Mouse (Mus musculus): ENCODE data around the gene Tenm4. TPM values are rescaled to one million over a fixed set of nuclear protein-coding genes. Genes with fewer than 3 reads are reported as not detected.

The Tenm4 gene
- polyA plus RNA-seq, 2 experiments from 2014 or later, result 0.45 TPM; not detected in 1

DNA sequence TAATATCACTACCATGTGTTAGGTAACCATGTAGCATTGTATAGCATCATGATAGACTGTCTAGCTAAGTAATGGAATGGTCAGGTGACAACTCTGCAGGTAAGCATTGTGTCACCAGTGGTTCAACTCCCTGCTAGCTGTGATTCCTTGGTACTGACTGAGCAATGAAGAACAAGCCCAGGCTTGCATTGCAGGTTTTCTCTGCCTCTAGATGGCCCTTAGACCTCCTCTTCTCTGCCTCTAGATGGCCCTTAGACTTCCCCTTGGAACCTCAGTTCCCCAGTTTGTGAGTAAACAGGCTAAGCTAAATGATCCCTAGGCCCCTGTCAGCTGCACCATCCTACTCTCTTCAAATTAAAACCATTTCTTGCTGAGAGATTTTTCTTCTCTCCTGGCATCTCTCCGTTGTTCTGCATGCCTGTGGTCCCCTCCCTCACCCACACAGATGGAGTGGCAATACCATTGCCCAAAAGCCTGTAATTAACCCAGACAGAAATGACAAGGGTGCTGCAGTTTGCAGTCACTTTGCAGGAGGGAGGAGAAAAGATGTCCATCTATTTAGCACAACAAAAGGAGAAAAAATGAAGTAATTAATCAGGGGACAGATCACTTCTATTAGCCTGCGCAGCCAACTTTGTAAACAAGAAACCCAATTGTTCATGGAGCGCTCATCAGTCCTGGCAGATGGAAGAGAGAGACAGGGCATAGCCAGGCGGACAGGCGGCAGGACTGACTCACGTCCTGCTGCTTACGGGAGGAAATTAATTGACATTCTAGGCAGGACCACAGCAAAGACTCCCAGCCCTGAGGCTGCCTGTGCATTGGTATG lies 694.1 kb downstream of the Tenm4 start:
- no peak for ATAC-seq

DNA sequence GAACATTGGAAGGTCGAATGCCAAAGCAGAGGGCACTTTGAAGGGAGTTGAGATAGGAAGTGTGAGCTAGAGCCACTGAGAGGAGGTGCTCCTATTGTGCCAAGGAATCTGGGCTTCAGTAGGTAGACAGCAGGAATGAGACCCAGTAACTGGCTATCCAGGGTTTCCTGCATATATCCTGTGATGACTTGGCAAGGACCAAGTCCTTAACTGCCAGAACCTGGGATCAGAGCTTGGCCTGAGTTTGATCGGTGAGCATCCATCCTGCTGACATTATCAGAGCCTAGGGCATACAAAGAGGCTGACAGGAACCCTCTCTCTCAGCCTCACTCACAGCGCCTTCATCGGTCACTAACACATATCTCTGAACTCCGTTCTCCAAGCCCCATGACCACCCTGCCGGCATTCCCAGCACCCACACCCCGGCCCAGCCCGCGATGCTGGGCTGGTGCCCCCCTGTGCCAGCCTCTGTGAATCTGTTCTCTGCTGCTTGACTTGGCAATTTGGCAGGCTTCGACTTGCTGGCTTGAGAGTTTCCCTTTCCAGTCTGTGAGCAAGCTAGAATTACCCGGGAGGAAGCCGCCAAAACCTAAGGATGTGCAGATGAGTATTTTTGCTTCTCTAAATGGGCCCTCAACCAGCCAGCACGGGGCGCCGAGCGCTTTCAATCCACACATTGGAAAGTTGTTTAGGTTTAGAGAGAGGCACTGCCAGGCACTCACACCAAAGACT lies 698.2 kb downstream of the Tenm4 start:
- ATAC-seq, result no peak

DNA sequence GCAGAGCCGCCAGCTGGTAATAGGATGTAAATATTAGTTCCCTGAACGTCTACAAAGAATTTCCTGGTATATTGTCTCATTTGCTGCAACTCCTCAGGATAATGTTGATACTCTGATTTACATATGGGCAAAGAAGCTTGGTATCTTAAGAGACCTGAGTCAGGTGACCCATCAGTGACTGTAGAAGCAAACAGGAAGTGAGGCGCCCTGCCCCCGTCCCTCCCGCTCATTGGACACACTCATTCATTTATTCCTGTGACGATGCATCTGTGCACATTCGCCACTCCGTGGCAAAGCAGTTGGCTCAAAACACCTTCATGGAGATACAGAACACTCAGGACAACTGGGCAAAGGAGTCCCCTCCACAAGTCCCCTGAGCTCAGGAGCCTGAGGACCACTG lies 699.4 kb downstream of the Tenm4 start:
- ATAC-seq, result no peak

DNA sequence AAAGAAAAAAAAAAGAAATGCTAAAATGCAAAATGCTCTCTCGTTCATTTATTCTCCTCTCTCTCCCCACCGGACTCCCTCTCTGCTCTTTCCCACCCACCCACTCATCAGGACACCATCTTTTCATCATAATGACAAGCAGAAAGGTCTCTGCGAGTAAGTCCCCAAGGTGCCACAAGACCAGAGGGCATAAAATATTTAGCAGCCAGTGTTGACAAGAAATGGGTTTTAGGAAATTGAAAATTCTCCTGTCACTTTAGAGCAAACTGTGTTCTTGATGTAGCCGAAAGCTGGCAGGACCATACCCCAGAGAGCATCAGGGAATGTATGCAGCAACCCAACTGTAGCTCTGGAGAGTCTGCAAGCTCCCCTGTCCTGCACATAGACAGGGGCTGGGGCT lies 700.0 kb downstream of the Tenm4 start:
- no peak for ATAC-seq

DNA sequence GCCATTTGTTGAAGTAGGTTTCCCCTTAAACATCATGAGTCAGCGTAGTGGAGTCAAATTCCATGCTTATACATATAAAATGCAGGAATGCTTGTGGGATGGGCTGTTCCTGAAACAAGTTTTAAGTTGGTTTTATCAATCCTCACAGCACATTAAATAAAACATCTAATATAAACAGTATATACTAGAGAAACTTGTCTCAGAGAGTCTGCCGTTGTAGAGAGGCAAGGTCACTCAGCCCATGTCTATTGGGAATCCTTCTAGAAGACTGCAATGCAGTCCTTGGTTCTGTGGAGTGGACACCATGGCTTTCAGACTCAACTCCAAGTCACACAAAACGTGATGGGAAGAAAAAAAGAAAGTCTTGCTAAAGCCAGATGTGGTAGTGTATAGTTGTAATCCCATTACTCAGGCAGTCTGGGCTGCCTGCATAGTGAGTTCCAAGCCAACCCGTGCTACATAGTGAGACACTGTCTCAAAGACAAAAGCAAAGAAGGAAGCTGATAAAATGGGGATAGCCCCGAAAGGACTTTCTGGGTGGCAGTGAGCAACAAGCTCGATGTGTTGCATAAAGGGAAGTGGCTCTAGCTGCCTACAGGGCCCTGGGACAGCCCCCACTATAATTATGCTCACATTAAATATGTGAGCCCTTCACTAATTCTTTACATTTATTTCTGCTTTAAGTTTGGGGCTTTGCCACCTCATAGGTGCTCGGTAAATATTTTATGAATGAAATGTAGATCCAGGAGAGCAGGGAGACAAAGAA lies 707.6 kb downstream of the Tenm4 start:
- peak; percentile 52 for ATAC-seq

DNA sequence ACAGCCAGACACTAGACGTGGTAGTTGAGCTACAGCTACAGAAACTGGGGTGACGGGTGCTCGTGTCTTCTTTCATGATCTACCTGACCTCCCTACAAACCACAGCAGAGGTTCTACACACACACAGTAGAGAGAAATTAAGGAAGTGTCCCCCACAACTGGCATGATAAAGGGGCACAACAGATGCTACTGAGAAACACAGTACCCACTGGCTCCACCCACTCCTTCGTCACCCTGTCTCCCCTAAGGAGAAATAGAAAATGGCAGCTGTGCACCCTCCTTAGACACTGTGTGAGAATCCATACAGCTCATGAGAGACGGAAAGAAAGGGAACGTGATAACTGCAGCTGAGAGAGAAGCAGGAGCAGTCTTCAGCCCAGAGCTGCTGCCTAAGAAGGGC lies 708.5 kb downstream of the Tenm4 start:
- no peak for ATAC-seq

DNA sequence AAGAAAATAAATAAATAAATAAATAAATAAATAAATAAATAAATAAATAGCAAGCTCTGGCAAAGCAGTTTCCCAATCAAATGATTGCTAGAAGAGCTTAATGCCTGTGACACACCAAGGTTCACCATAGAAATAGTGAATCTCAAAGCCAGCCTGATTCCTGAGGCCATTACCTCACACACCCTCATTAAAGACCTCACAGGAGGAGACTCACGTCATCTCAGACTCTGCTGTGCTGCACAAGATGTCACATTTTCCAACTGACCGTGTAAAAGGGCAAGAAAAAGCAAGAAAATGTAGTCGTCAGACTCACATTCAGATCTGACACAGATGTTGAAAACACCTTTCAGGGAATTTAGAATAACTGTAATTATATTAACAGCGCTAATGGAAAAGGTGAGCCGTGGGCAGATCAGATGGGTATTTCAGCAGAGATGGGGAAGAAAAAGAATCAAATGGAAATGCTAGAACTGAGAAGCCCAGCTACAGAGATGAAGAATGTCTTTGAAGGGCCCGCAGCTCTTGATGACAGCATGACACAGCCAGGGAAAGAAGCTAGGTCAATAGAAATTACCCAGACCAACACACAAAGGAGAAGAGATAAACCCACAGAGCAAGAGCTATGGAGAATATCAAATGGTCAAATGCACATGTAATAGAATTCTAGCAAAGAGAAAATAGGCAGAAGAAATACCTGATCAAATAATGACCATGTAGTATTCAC lies 709.3 kb downstream of the Tenm4 start:
- ATAC-seq, result no peak

DNA sequence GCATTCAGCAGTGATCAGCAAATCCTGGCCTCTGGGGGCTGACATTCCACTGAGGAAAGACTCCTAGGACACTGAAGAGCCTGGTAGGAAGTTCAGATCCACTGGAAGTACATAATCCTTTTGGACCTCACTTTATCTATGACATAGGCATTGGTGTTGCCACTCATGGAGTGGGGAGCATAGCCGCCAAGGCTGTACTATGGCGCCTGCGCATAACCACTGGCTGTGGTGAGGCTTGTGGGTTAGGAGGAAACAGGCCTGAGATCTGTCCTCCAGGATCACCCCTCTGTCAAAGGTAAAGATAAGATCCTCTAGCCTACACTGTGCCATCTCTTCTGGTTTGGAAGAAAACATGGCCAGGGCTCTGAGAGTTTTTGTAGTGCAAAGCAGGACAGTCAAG lies 712.3 kb downstream of the Tenm4 start:
- no peak for ATAC-seq

DNA sequence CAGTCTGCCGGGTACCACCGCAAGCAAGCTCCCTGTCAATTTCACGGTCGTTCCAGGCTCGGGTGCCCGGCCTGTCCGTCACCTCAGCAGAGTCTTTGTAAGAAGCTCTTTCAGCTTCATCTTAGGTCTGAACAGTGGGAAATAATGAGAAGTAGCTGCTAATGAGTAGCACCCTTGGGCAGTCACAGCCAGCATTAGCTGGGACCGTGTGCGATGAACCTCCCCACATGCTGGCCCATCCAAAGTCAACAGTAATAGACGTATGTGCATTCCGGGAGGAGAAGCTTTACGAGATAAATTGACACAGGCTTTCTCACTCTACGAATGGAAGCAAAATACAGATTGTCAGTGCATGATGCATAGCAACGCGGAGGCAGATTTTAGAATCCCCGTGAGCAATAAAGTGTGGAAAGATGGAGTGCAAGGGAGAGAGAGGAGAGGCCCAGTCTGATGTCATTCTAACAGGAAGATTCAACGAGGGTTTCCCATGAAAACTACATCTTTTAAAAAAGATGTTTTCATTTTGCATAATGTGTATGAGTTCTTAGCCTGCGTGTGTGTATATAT lies 716.1 kb downstream of the Tenm4 start:
- ATAC-seq, result no peak

DNA sequence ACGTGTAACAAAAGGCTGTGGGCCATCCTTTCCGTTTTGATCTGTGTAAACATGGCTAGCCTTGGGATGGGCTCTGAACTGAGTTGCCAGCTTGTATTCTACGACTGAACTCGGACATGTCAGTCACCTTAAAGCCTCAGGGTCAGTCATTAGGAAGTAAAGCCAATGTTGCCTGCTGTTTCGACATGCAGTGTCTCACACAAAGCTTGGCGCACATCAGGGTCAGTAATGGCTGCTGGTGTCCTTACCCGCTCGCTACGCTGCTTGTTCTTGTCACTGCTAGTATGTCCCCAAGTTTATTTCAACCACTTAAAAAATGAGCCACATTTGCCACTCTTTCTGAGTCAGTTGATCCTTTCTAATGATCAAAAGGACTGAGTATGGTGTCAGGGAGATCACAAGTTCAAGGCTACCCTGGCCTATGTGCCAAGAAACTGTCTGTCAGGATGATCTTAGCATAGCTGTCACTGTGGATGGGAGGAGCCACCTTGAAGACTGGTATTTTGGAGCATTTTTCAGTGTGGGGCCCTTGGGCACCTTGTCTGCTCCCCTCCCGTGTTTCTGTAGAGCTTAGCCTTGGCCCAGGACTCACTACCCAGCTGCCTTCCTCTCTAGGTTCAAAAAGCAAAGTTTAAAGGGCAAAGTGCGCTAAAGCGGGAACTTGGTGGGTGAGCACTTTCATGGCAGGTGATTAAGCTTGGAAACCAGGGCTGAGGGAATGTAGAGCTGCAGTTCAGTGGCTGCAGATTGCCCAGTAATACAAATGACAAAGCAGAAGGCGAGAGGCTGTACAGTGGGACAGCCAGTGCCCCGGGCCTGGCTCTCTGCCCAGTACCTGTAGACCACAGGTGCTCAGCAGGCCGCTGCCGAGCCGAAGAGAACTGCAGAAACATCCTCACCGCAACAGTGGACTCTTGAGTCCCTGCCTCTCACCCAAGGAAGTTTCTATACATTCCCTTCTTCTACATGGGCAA lies 718.3 kb downstream of the Tenm4 start:
- ATAC-seq, result no peak

DNA sequence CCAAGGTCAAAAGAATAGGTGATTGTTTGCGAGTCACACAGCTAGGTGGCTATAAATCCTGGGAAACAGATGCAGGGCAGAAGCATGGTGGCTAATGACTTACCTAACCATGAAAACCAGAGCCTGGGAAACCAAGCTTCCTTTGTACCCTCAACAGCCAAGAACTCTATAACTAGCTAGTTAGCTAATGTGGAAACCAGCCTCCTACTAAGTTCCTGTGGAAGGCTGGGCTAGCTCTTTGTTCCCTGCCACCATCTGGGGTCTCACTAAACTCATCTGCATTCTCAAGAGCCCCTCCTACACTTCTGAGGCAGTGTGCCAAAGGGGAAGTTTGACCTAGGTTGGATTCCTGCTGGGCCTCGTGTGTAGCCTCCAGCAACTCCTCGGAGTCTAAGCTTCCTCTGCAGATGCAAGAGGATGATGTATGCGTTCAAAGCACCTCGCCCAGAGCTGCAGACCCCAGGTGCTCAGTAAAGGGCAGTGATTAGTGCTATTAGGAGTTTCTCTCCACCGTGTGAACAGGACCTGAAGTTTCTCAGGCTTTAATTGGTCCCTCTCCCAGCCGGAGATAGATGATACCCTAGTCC lies 719.1 kb downstream of the Tenm4 start:
- no peak for ATAC-seq

DNA sequence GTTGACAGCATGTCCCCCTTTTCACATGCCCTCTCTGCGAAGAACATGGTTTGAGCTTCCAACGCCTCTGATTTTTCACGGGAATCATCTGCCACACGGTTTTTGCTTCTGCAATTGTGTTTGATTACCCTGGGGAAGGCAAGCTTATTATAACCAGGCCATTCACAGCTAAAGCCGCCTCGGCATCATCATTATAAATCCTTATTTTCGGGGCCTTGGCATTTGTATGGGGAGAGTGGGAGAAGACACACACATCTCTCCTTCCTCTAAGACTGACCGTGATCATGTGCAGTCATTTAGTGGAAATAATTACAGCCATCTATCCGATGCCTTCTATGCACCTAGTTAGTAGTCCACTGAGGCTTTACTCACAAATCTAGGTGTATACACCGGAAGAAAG lies 719.9 kb downstream of the Tenm4 start:
- ATAC-seq, result no peak

DNA sequence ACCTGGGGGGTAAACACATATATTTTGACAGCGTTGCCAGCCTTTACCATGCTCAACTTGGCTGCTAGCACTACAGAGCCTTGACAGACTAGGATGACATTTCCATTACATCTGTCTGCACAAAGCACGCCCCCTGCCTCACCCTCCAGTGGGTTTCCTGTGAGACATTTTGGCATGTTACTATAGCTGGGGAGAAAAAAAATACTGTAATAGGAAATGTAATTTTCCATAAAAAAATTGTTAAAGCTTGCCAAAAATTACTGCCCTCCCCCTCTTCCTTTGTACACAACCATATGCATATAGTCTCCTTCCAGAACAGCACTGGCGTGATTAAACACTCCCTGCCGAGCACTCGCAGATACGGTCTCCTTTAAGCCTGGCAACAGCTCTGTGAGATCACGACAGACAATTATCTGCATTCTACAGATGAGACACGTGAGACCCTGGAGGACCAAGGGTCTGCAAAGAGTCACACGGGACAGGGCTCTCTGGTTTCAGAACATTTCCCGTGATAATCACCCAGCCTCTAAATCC lies 728.1 kb downstream of the Tenm4 start:
- ATAC-seq, result no peak

DNA sequence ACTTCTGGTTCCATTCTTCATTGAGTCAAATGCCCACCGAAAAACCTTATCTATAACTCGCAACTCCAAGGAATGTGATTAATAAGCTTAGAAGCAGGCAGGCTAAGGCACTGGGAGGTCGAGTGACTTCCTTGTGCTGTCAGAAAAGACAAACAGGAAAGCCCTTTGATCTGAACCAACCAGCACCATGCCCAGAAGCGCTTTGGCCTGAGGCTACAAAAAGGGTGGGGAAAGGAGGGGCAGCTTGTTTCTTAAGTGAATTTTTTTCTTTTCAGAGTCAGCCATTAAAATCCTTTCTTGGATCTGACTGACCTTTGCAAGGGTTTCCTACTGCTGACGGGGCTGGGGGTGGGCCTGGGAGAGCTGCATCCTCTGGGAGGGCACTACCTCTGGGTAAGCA lies 731.1 kb downstream of the Tenm4 start:
- ATAC-seq, result no peak

DNA sequence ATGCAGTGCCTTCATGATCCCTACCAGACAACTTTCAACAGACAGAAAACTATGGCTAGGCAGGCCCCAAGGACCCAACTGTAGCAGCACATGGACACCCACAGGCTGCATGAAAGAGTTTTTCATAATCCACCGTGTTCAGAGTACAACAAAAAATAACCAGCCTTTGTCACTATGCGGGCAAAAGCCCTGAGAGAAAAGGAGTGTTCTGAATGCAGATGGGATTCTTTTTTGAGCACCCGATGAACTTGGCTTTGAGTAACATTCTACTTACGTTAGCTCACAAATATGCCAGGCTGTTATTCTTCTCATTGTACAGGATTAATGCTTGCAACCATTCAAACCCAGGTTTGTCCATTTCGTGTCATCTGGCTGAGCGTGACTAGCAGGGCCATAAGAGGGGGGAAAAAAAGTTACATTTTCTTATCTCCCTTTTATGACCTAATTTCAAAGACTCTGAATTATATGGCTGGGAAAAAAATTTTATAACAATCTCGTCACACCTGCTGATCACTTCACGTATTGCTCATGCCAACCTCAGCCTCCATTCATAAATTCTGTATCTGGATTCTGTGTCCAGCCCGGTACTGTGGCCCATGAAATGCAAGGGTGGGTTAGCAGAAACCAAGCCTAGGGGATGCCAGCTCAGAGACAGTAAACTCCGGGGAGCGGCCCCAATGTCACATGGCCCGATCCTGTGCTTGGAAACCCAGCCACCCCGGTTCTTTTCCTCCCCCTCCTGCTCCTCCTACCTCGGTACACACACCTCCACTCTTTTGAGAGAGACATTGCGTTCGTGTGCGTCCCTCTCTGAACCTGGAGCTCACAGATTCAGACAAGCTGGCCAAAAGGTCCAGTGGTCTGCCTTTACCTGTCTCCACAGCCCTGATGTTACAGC lies 732.3 kb downstream of the Tenm4 start:
- no peak for ATAC-seq

DNA sequence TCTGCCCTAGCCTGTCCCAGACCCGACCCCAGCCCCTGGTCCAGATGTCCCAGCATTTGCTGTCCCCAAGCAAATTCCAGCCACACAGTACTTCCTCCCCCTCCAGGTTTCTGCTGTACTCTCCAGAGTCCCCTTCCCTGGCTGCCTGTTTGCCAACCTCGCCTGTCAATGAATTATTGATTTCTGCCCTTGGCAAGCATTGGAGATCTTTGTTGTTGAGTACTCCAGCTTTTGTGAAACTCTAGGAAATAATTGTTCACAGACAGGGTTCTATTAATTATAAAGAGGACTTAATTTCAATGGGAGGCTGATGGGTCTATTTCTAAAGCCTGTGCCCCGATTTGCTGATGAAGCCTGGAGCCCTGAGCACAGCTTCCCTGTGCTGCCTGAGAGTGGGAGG lies 733.4 kb downstream of the Tenm4 start:
- no peak for ATAC-seq

DNA sequence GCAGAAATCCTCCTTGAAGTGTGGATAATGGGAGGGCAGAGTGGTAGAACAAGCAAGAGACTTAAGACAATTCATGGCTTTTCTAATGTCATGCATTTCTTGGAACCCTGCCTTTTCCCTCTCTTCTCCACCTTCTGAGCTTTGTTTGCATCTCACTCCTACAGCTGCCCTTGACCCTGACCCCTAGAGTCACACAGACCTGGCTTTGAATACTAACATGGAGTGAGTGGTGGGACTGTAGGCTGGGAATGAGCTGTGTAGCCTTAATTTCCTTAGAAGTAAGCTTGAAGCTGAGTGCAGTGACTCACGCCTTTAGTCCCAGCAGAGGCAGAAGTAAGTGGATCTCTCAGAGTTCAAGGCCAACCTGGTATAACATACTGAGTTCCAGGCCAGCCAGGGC lies 733.9 kb downstream of the Tenm4 start:
- no peak for ATAC-seq

DNA sequence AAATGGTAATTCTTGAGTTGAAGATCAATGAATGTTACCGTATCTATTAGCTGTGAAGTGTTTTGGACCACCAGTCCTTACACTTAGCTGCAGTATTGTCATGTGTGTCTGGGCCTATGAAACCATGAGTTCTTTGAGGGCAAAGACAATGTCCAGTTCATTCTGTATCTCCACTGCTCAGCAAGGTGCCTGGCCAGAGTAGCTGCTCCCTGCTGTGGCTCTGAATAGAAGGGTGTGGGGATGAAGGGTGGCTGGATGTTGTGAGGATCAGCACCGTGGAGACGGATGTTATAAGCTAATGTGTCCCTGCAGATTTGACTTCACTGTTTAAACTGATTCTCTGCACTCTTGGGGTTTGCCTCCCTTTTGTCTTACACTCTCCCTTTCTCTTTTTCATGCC lies 734.4 kb downstream of the Tenm4 start:
- ATAC-seq, result no peak

DNA sequence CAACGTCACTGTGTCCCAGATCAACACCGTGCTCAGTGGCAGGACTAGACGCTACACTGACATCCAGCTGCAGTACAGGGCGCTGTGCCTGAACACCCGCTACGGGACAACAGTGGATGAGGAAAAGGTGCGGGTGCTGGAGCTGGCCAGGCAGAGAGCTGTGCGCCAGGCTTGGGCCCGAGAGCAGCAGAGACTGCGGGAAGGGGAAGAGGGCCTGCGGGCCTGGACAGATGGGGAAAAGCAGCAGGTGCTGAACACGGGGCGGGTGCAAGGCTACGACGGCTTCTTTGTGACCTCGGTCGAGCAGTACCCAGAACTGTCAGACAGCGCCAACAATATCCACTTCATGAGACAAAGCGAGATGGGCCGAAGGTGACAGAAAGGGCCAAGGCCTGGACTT lies 735.2 kb downstream of the Tenm4 start:
- ATAC-seq, result no peak

Measured in activated CD4-positive, CD25-positive, alpha-beta regulatory T cell, adult 4 months (primary cell).